Mouse (Mus musculus) cerebellum, adult 2 months (tissue): ENCODE data around the gene Lad1.

Source experiments
- CTCF ChIP-seq: fragments of 200-500 bp; IDR thresholded peaks from 2 replicates; pipeline ENCODE4 v1.5.1; 2011; ENCODE audit warnings: low read depth, mild to moderate bottlenecking, control low read depth, low read length, moderate library complexity, borderline replicate concordance; ENCODE audit not compliant: insufficient read depth
- POLR2A ChIP-seq: fragments of 200-500 bp; IDR thresholded peaks from 2 replicates; pipeline ENCODE4 v1.6.1; 2011; ENCODE audit warnings: low read length, control low read depth, borderline replicate concordance; ENCODE audit not compliant: insufficient read depth

- TF ChIP-seq CTCF (no peak), POLR2A (no peak)
Observed at GRCm38 (mm10) chr1:135814531-135814930, 3.9 kb upstream of the Lad1 start.
